Mouse (Mus musculus) right cerebral cortex, postnatal 25 days (tissue): ENCODE measurements at regions not wholly inside any gene's neighbourhood (a gene's known extent, or its start where the extent isn't known, plus 50 kb on each side); places are given as distances from the start of the nearest gene placed in this dataset.
A peak's percentile ranks its signal among the peaks of the same experiment; 100 is the strongest.

ENCODE experiments used
- DNase-seq: peaks from one replicate; pipeline ENCODE4 v3.0.0; 2022

DNA sequence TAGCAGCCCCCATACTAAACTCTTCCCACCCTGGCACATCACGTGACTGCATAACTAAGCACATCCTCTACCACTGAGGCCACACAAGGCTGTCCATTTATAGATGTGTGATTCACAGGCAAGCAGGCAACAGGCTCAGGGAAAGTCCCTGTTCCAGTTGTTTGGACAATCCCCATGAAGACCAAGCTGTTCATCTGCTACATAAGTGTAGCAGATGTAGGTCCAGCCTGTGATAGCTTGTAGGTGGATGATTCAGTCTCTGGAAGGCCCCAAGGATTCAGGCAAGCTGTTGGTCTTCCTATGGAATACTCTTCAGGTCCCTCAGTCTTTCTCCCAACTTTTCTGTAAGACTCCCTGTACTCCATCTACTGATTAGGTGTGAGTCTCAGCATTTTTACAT lies 1334.7 kb upstream of the Alcam start:
- DNase-seq: peak; percentile 15
